Mouse (Mus musculus) embryonic fibroblast, embryonic 13.5 days (primary cell): ENCODE measurements at regions not wholly inside any gene's neighbourhood (a gene's known extent, or its start where the extent isn't known, plus 50 kb on each side); places are given as distances from the start of the nearest gene placed in this dataset.

Experiments
- CTCF ChIP-seq: IDR thresholded peaks from 2 replicates; pipeline ENCODE4 v1.5.1; 2011; ENCODE audit warnings: mild to moderate bottlenecking, control low read depth, low read length, moderate library complexity, borderline replicate concordance; ENCODE audit not compliant: insufficient read depth
- POLR2A ChIP-seq: IDR thresholded peaks from 2 replicates; pipeline ENCODE4 v1.6.1; 2011; ENCODE audit warnings: low read depth, mild to moderate bottlenecking, control low read depth, low read length, moderate library complexity

GRCm38 (mm10) chr5:111535978-111536377, 118.8 kb downstream of the Mn1 start:
- no peak for TF ChIP-seq CTCF
- TF ChIP-seq POLR2A, result no peak
